Mouse (Mus musculus) heart, adult 2 months (tissue): ENCODE results near the gene Rae1. TPM values are rescaled to one million over a fixed set of nuclear protein-coding genes. Genes with fewer than 3 reads are reported as not detected.
A peak's percentile ranks its signal among the peaks of the same experiment; 100 is the strongest.

ENCODE experiments used
- DNase-seq, 2 experiments: peaks; one replicate each; pipeline ENCODE4 v3.0.0; 2021
- H3K27ac ChIP-seq: fragments of 200-600 bp; 2 replicates; pipeline ENCODE4 v1.8.1; 2022
- H3K27me3 ChIP-seq: fragments of 200-500 bp; 2 replicates; pipeline ENCODE4 v1.6.1; 2012; ENCODE audit warnings: mild to moderate bottlenecking, low read length, inconsistent platforms, mixed read lengths; ENCODE audit not compliant: control insufficient read depth, insufficient read depth
- H3K36me3 ChIP-seq: fragments of 200-500 bp; 2 replicates; pipeline ENCODE4 v1.6.1; 2012; ENCODE audit warnings: low read length, inconsistent platforms; ENCODE audit not compliant: control insufficient read depth, insufficient read depth
- H3K4me1 ChIP-seq: fragments of 200-500 bp; 2 replicates; pipeline ENCODE4 v1.6.1; 2011; ENCODE audit warnings: low read length; ENCODE audit not compliant: control insufficient read depth, insufficient read depth
- H3K4me3 ChIP-seq: fragments of 200-600 bp; 2 replicates; pipeline ENCODE4 v1.8.1; 2022
- H3K79me2 ChIP-seq: fragments of 200-500 bp; replicated peaks from 2 replicates; pipeline ENCODE4 v1.6.1; 2012; ENCODE audit warnings: mild to moderate bottlenecking, inconsistent platforms, low read length, moderate library complexity, mixed read lengths; ENCODE audit not compliant: control insufficient read depth, insufficient read depth
- H3K9ac ChIP-seq: fragments of 200-500 bp; 2 replicates; pipeline ENCODE4 v1.6.1; 2012; ENCODE audit warnings: low read depth, mild to moderate bottlenecking, control low read depth, inconsistent platforms, low read length, mixed read lengths
- CTCF ChIP-seq: fragments of 200-600 bp; IDR thresholded peaks from 2 replicates; pipeline ENCODE4 v1.8.1; 2022; ENCODE audit warnings: antibody characterized with exemption, mild to moderate bottlenecking, moderate library complexity
- EP300 ChIP-seq: fragments of 200-500 bp; IDR thresholded peaks from 2 replicates; pipeline ENCODE4 v1.6.1; 2011; ENCODE audit warnings: low read depth, low read length, control low read depth; ENCODE audit not compliant: insufficient read depth
- POLR2A ChIP-seq: fragments of 200-500 bp; IDR thresholded peaks from 2 replicates; pipeline ENCODE4 v1.6.1; 2011; ENCODE audit warnings: mild to moderate bottlenecking, low read depth, low read length, control low read depth; ENCODE audit not compliant: insufficient read depth
- WGBS: fragments of 180-500 bp; shearing (Covaris S2); methylation state at CpG from one replicate; pipeline ENCODE4 v1.1.7; 2018; 5-methylcytosine and 5-hydroxymethylcytosine counted together
- intact Hi-C: fragments of 180-260 bp; cut with DNase I; formaldehyde crosslinking; loops from one replicate; pipeline ENCODE4 v1.15.1; 2025
- polyA plus RNA-seq: library from polyadenylated mRNA; depleted of rRNA; stranded (reverse); fragments of >200 nt; gene quantifications from 2 replicates; pipeline ENCODE4 v1.2.3, GENCODE M21; 2012
- total RNA-seq, 2 experiments: library from RNA; stranded (reverse); gene quantifications; 2 replicates each; pipeline ENCODE4 v1.2.3; 2021

Gene Rae1
- total and polyA plus RNA-seq, 3 experiments = 22.8 to 27.8 (median 23.0) TPM

DNA sequence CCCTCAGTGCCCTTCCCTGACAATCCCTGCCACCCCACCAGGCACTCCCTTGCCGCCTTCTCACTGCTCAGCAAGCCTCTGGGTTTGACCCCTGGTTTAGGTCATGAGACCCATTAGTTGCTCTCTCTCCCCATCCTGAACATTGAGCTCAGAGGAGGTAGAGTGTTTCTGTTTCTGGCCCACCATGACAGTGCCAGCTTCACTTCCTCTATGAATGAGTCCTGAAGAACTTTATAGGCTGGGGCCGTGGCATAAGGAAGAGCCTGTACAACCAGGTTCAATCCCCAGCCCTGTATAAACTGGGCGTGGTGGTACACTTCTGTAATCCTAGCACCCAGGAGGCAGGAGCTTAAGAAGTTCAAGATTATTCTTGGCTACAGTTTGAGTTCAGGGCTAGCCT, 40.9 kb downstream of the Rae1 start:
- Histone ChIP-seq H3K4me1 (peaks cover 7% of the 10 kb centered on the region), H3K27ac (no peak overlapping the region), H3K9ac (no peak overlapping the region), H3K27me3 (no peaks in the 10 kb centered on the region), H3K79me2 (no peaks in the 10 kb centered on the region), H3K4me3 (no peak overlapping the region), H3K36me3 (no peaks in the 10 kb centered on the region)
- intact Hi-C loops = no loop called here
- DNase-seq = no peak
- 83% methylated on average over 3 of the region's 3 CpGs for WGBS
- TF ChIP-seq EP300 (no peak), POLR2A (no peak), CTCF (no peak)

DNA sequence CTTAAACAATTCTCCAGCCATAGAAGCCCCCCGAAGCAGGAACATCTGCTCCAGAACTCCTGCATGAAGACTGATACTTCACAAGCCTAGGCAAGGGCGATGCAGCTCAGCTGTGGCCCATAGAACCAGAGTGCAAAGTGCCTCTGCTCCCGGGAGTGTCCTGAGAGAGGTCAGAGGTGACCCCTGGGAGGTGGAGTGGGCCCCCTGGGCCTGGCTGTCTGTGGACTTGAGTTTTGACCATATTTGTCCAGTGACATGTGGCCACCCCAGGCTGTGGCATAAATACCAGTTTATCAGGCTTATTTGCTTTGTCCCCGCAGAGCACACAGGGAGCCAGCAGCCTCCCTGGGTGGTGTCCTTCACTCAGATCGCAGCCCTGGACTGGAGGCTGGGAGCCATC, 41.3 kb downstream of the Rae1 start:
- no peak overlapping the region for H3K27ac ChIP-seq
- no peak overlapping the region for H3K9ac ChIP-seq
- no peak overlapping the region for H3K4me3 ChIP-seq
- DNase-seq = no peak
- no peaks in the 10 kb centered on the region for H3K27me3 ChIP-seq
- H3K36me3 ChIP-seq = no peaks in the 10 kb centered on the region
- H3K4me1 ChIP-seq = peaks cover 10% of the 10 kb centered on the region
- no peaks in the 10 kb centered on the region for H3K79me2 ChIP-seq
- no peak for TF ChIP-seq EP300
- no peak for TF ChIP-seq POLR2A
- no peak for TF ChIP-seq CTCF
- intact Hi-C loops = no loop called here
- WGBS = 62% methylated on average over 5 of the region's 5 CpGs

DNA sequence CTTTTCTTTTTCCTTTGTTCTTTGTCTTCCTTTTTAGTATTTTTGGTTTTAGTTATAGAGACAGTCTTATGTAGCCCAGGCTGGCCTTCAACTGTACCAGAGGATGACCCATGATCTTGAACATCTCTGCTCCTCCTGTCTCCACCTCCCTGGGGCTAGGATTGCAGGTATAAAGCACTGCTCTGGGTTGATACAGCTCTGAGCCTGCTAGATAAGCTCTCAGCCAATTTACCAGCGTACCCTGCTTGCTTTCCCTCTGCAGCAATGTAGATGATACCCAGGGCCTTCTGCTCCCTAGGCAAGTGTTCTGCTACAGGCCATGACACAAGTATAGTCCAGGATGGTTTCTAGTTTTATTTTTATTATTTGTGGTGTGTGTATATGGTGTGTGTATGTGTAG, 42.0 kb downstream of the Rae1 start:
- Histone ChIP-seq H3K27ac (no peak overlapping the region), H3K9ac (no peak overlapping the region), H3K4me3 (no peak overlapping the region), H3K27me3 (no peaks in the 10 kb centered on the region), H3K4me1 (peaks cover 14% of the 10 kb centered on the region), H3K79me2 (no peaks in the 10 kb centered on the region), H3K36me3 (no peaks in the 10 kb centered on the region)
- no peak for DNase-seq
- TF ChIP-seq EP300 (no peak), CTCF (no peak), POLR2A (no peak)
- 73% methylated on average over 1 of the region's 1 CpGs for WGBS
- intact Hi-C loops = no loop called here

DNA sequence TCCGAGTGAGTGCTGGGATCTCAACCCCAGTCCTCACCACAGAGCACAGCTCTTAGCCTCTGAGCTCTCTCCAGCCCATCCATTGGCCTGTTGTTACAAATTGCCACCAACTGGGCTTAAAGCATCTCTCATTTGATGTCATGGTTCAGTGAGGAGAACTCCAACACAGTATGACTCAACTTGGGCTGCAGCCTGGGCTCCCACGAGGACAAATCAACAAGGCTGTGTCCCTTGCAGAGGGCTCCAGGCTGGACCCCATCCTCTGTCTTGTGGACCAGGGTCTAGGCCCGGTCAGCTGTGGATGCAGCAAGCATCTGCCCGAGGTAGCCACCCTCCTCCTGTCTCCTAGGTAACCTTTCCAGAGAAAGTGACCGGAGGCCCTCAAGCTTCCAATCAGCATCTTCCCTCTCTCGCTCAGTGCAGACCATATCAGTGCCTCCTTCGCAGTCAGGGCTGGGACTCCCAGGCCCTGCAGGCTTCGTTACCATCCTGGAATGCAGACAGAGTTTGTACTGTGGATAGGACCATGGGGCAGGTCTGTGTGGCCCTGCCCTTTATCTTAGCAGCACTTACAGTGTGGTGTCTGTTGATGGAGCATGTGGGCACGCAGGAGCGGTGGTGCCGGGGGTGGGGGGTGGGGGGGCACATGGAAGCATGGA, 42.7 kb downstream of the Rae1 start:
- H3K9ac ChIP-seq = no peak overlapping the region
- DNase-seq = no peak
- H3K27ac ChIP-seq = no peak overlapping the region
- no peaks in the 10 kb centered on the region for H3K79me2 ChIP-seq
- WGBS = 68% methylated on average over 11 of the region's 11 CpGs
- H3K4me3 ChIP-seq = no peak overlapping the region
- intact Hi-C loops = no loop called here
- TF ChIP-seq POLR2A (no peak), EP300 (no peak), CTCF (no peak)
- no peaks in the 10 kb centered on the region for H3K36me3 ChIP-seq
- peaks cover 14% of the 10 kb centered on the region for H3K4me1 ChIP-seq
- H3K27me3 ChIP-seq = no peaks in the 10 kb centered on the region

DNA sequence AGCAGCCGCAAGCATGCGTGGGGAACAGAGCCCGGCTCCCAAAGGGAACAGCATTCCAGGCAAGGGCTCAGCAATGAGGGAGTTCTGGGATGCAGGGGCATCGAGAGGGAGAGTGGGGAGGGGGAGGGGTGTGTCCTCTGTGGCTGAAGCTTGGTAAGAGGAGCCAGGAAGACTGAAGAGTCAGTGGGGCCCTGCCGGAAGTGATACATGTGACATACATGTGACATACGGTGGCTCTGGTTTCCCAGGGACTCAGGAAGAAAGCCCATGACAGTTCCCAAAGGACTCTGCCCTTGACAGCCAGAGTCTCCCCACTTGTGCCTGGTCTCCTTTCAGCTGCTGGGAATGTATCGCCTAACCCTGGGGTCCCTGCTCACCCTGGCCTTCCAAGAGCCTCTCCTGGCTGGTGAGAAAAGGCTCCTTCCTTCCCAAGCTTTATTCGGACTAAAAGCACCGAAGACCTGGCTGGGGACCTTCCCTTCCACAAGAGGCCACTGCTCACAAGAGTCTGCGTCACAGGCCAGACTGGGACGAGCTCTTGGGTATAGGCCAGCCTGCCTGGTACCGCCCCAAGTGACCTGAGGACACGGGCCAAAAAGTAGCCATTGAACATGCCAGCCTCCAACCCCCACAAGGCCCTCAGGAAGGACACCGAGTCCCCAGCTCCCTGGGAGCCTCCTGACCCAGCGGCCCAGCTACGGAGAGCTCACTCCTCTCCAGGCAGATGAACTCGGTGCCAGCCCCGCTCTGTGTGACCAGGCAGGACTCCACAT, 44.5 kb downstream of the Rae1 start:
- Histone ChIP-seq H3K79me2 (no peaks in the 10 kb centered on the region), H3K27me3 (no peaks in the 10 kb centered on the region), H3K4me3 (no peak overlapping the region), H3K4me1 (peaks cover 14% of the 10 kb centered on the region), H3K36me3 (no peaks in the 10 kb centered on the region), H3K27ac (peak overlapping the region; percentile 76), H3K9ac (peak overlapping the region; percentile 61)
- 43% methylated on average over 18 of the region's 18 CpGs for WGBS
- peak; percentile 78 to 86 for DNase-seq
- peak; percentile 98 for TF ChIP-seq EP300
- TF ChIP-seq CTCF = peak; percentile 53
- TF ChIP-seq POLR2A = no peak
- intact Hi-C loops = loop anchor here (2.0 kb wide), 2 partner anchors 20 to 36 kb away; no protein-coding TSS in a partner anchor

DNA sequence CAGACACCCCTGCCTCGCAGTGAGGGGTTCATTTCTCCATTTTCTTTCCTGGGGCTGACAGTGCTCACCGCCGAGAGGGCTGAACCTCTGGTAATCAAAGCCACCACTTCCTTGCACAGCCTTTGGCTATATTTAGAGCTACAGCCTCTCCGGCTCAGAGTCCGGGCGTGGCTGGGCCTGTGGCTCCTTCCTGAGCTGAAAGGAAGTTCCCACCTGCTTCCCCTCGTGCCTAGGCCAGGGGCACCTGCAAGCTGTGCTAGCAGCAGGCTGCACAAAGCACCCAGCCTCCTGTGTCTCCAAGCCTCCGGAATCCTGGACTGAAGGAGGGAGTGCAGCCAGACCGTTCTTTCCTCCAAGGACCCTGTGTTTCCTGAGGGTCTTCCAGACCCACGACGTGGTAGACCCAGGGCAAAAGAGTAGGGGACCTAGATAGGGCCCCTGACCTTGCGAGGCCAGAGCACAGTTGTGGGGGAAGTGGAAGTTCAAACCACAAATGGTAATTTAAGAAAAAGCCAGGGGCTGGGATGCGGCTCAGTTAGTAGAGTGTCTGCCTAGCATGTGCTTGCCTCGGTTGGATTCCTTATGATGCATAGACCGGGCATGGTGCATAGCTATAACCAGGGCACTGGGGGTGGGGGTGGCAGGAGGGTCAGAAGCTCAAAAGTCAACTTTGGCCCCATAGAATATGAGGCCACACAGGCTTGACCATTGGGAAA, 46.8 kb downstream of the Rae1 start:
- H3K4me3 ChIP-seq = no peak overlapping the region
- DNase-seq = peak in 1 of 2 experiments; percentile 74
- H3K27me3 ChIP-seq = no peaks in the 10 kb centered on the region
- H3K36me3 ChIP-seq = no peaks in the 10 kb centered on the region
- 25% methylated on average over 15 of the region's 15 CpGs for WGBS
- no peaks in the 10 kb centered on the region for H3K79me2 ChIP-seq
- H3K4me1 ChIP-seq = peaks cover 14% of the 10 kb centered on the region
- peak overlapping the region; percentile 80 for H3K27ac ChIP-seq
- TF ChIP-seq EP300 = 0 out of 2 replicates have a peak, but pooled peaks have one; percentile 39
- TF ChIP-seq POLR2A = 0 out of 2 replicates have a peak, but pooled peaks have one; percentile 31
- no peak for TF ChIP-seq CTCF
- intact Hi-C loops = no loop called here
- H3K9ac ChIP-seq = peak overlapping the region; percentile 49
